Mouse (Mus musculus) A20 (cell line): ENCODE data around the gene Cpne5.

Experiments
- DNase-seq: peaks from one replicate; pipeline ENCODE4 v3.0.0-alpha.2; 2011; ENCODE audit warnings: low read depth, low spot score

Gene Cpne5

GRCm38 (mm10) chr17:29168996-29169601, 68.9 kb downstream of the Cpne5 start:
- no peak for DNase-seq

- no peak for DNase-seq
These were observed 69.5 kb downstream of the Cpne5 start for GRCm38 (mm10) chr17:29168438-29168837.

- peak; percentile 88 for DNase-seq
These were observed 70.6 kb downstream of the Cpne5 start for GRCm38 (mm10) chr17:29167371-29167770.

- DNase-seq = peak; percentile 76
These were observed 71.9 kb downstream of the Cpne5 start for GRCm38 (mm10) chr17:29165967-29166578.

- DNase-seq = peak; percentile 85
These were observed 72.5 kb downstream of the Cpne5 start for GRCm38 (mm10) chr17:29165452-29165851.

GRCm38 (mm10) chr17:29164469-29165111, 73.4 kb downstream of the Cpne5 start:
- DNase-seq = peak; percentile 88

- DNase-seq = peak; percentile 36
These were observed 75.6 kb downstream of the Cpne5 start for GRCm38 (mm10) chr17:29162334-29162733.

GRCm38 (mm10) chr17:29159743-29160455, 78.1 kb downstream of the Cpne5 start:
- no peak for DNase-seq

GRCm38 (mm10) chr17:29159320-29159719, 78.6 kb downstream of the Cpne5 start:
- no peak for DNase-seq

GRCm38 (mm10) chr17:29158899-29159298, 79.1 kb downstream of the Cpne5 start:
- DNase-seq = no peak

- no peak for DNase-seq
These were observed 81.1 kb downstream of the Cpne5 start for GRCm38 (mm10) chr17:29156866-29157265.

- DNase-seq = no peak
These were observed 81.6 kb downstream of the Cpne5 start for GRCm38 (mm10) chr17:29156396-29156795.

GRCm38 (mm10) chr17:29155355-29156135, 82.4 kb downstream of the Cpne5 start:
- no peak for DNase-seq

- no peak for DNase-seq
These were observed 83.7 kb downstream of the Cpne5 start for GRCm38 (mm10) chr17:29154247-29154646.

GRCm38 (mm10) chr17:29152547-29152946, 85.4 kb downstream of the Cpne5 start:
- DNase-seq = peak; percentile 31

GRCm38 (mm10) chr17:29149766-29150165, 88.2 kb downstream of the Cpne5 start:
- DNase-seq = no peak

GRCm38 (mm10) chr17:29147773-29148172, 90.2 kb downstream of the Cpne5 start:
- DNase-seq = no peak

- DNase-seq = no peak
These were observed 90.7 kb downstream of the Cpne5 start for GRCm38 (mm10) chr17:29147273-29147672.

GRCm38 (mm10) chr17:29145101-29145500, 92.9 kb downstream of the Cpne5 start:
- no peak for DNase-seq

- DNase-seq = peak; percentile 65
These were observed 94.7 kb downstream of the Cpne5 start for GRCm38 (mm10) chr17:29143266-29143665.

- DNase-seq = no peak
These were observed 96.4 kb downstream of the Cpne5 start for GRCm38 (mm10) chr17:29141577-29141976.

GRCm38 (mm10) chr17:29137906-29138305, 100.1 kb downstream of the Cpne5 start:
- no peak for DNase-seq
